Comparison of ENCODE assay signal across 19 mouse cellular contexts in genomic region chr16:38961865-38962264, GRCm38 (mm10).
DNase-seq lines count a peak whose midpoint lies in the region; ATAC-seq and TF ChIP-seq lines count a peak whose summit lies in the region.
"Had no signal": no experiment of that assay in that cellular context is flagged by ENCODE, and none has a peak within 500 bp of the region (broad histone marks: within the 10 kb centered on the region; RNA-seq: fewer than 3 reads in every experiment).

No protein-coding gene starts in this region.

- H3K4me1 ChIP-seq in olfactory bulb, adult 2 months (ENCODE audit: control insufficient read depth, insufficient read depth, low read length) = peaks cover 36% of the 10 kb centered on the region
- H3K4me1 ChIP-seq: embryonic facial prominence, embryonic 12.5 days had no signal

- no peak for TF ChIP-seq POLR2A in olfactory bulb, adult 2 months (IDR thresholded peaks at IDR 0.05; ENCODE audit: insufficient read depth, low read depth, low read length)

- intact Hi-C loops in heart, postnatal 36 days (cut with DNase I) = no loop called here

- TF ChIP-seq CTCF in olfactory bulb, adult 2 months (IDR thresholded peaks at IDR 0.05; ENCODE audit: insufficient read depth, low read depth, low read length) = no peak

- peak; percentile 45 for DNase-seq in heart, adult 11 months
- DNase-seq in heart, postnatal 36 days = no peak
- peak; percentile 61 for DNase-seq in layer of hippocampus, adult 9-11 months
- no peak for DNase-seq in layer of hippocampus, postnatal 14 days (ENCODE audit: low spot score in 2 of 2)
- peak; percentile 60 for DNase-seq in brain, adult 2 months (ENCODE audit: low read depth, low spot score)
- DNase-seq: adrenal gland, adult 2 months; adrenal gland, postnatal 10 days; adrenal gland, postnatal 25 days; cerebellum, adult 11-12 months; cerebellum, adult 2 months; cerebellum, adult 9-10 months; cerebellum, postnatal 10 days; cerebellum, postnatal 25 days had no signal

- WGBS in olfactory bulb, adult 2 months = 75% methylated on average over 2 of the region's 2 CpGs

- no peak overlapping the region for H3K4me3 ChIP-seq in olfactory bulb, adult 2 months (ENCODE audit: insufficient read depth, low read depth, low read length)
- H3K4me3 ChIP-seq: embryonic facial prominence, embryonic 10.5 days; embryonic facial prominence, embryonic 12.5 days; forebrain, embryonic 13.5 days; forebrain, embryonic 15.5 days had no signal

- peak overlapping the region; percentile 46 for H3K27ac ChIP-seq in olfactory bulb, adult 2 months (ENCODE audit: insufficient read depth, low read depth, low read length)
- H3K27ac ChIP-seq: embryonic facial prominence, embryonic 10.5 days; embryonic facial prominence, embryonic 12.5 days; forebrain, embryonic 13.5 days; forebrain, embryonic 15.5 days had no signal

- ATAC-seq in inflammation-experienced regulatory T-cells, adult 6 months = no peak
- ATAC-seq: forebrain, embryonic 13.5 days; forebrain, embryonic 15.5 days had no signal

Comparison
In these comparisons a context has a peak if more than half of its experiments do, and no peak if none do; other contexts are left out.
1. DNase-seq: peak in heart, adult 11 months (single experiment), layer of hippocampus, adult 9-11 months (single experiment) and brain, adult 2 months (single experiment); none in heart, postnatal 36 days (0 of 2) and layer of hippocampus, postnatal 14 days (0 of 2).